Mouse (Mus musculus) liver, postnatal 0 days (tissue): ENCODE measurements around the gene Slc3a2.

Source experiments
- CTCF ChIP-seq: sonication (generic); IDR thresholded peaks from 2 replicates; pipeline ENCODE4 v1.5.1; 2016; ENCODE audit warnings: antibody characterized with exemption, low read depth
- EP300 ChIP-seq: IDR thresholded peaks from 2 replicates; pipeline ENCODE4 v1.6.1; 2016; ENCODE audit warnings: antibody characterized with exemption, low read depth, mild to moderate bottlenecking

DNA sequence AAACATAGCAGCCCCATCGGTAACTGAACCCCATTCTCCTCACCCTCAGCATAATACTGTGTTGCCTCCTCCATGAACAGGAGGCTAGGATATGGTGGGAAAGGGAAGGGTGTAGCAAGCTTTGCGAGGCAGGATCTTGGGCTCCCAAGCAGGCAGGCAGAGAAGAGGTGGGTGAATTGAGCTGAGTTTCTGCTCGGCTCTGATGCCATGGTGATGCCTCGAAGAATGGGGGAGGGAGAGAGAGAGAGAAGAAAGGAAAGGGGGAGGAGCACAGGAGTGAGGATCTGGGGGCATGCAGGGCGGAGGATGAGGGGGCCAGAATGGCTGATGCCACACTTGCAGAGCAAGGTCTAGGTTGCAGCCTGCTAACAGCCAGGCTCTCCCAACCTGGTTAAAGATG, 57.4 kb downstream of the Slc3a2 start:
- TF ChIP-seq CTCF: no peak
- TF ChIP-seq EP300: no peak
